Mouse (Mus musculus) layer of hippocampus, postnatal 25 days (tissue): Measurements from ENCODE around the gene Dcaf6. TPM values are rescaled to one million over a fixed set of nuclear protein-coding genes. Genes with fewer than 3 reads are reported as not detected.

Experiments used
- DNase-seq, 2 experiments: peaks; one replicate each; pipeline ENCODE4 v3.0.0; 2022; ENCODE audit warnings: mixed read lengths in 2 of 2, low spot score in 1 of 2; ENCODE audit errors: extremely low spot score in 1 of 2
- total RNA-seq, 2 experiments: library from RNA; stranded (reverse); gene quantifications; 2 replicates each; pipeline ENCODE4 v1.2.3; 2021

The Dcaf6 gene
- total RNA-seq, 2 experiments from 2014 or later, result 81.4 to 84.6 TPM

- peak; percentile 39 to 41 for DNase-seq
Measured at GRCm38 (mm10) chr1:165281351-165282221, 178.7 kb downstream of the Dcaf6 start.

DNA sequence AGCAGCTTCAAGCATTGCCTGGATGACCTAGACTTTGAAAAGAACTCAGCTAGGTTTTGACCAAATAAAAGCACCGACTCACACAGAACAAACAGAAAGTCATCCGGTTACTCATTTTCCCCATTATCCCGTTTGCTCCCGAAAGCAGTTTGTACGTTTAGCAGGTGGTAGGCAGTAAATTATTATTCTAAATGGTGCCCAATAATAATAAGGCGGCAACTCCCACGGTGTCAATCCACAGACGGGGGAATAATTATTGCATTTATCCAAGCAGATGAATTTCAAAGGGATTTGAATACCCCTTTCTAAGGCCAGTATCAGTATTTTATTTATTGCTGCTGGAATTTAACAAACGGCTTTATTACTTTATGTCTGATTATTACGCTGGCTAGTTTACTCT lies 179.5 kb downstream of the Dcaf6 start:
- DNase-seq, result no peak

Other genes with a start within 250 kb of the Dcaf6 start
- gene Tiprl, start 223.5 kb downstream of the Dcaf6 start, total RNA-seq, result 10 to 100 TPM; 62.1 to 65.4 TPM
- 10 to 100 TPM; 64.5 to 75.6 TPM for gene Gpr161, start 164.7 kb downstream of the Dcaf6 start, total RNA-seq
- 100 to 1,000 TPM; 127 to 136 TPM for gene Mpc2, start 162 bp upstream of the Dcaf6 start, total RNA-seq
- gene Adcy10, start 24.7 kb upstream of the Dcaf6 start, total RNA-seq, result under 1 TPM in 1 of 2 experiments, not detected in 1; 0.15 TPM
- 10 to 100 TPM; 47.8 to 51.6 TPM for gene Mpzl1, start 174.1 kb upstream of the Dcaf6 start, total RNA-seq
- 1 to 10 TPM; 4.3 to 4.8 TPM for gene Rcsd1, start 249.3 kb upstream of the Dcaf6 start, total RNA-seq